Mouse (Mus musculus): ENCODE data around the gene Tmcc3. TPM values are rescaled to one million over a fixed set of nuclear protein-coding genes. Genes with fewer than 3 reads are reported as not detected.
A peak's percentile ranks its signal among the peaks of the same experiment; 100 is the strongest.

Tmcc3 gene
- polyA plus RNA-seq, 1 experiment from 2014 or later = 17.4 TPM

DNA sequence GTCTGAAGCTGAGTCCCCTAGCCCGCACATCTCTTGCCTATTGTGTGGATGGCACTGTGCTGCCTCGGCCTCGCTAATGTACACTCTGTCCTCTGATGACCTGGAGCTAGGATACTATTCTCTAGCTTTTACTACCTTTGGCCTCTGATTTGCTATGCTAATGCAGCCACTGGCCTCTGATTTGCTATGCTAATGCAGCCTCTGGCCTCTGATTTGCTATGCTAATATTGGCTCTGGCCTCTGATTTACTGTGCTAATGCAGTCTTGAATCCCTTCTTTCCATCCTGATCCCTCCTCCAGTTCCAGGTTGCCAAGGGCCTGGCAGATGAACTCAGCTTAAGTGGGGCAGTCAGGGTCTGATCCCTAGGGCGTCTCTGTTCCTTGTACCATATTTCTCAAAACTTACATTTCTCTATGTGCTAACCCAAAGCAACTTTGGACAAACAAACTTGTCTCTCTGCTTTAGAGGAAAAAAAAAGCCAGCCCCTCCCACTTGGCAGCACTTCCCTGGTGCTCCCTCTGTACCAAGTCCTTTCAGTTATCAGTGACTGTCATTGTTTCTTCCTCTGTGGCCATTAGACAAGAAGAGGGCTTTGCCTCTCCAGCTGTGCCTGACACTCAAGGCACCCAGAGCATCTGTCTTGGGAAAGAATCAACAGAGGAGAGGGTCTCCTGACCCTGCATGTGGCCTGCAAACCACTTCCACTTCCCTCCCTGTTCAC, 237.9 kb downstream of the Tmcc3 start:
- ATAC-seq (ENCODE audit: low read depth) (no peak), DNase-seq (ENCODE audit: low spot score) (peak; percentile 55)
- peaks cover 25% of the 10 kb centered on the region for H3K4me1 ChIP-seq (ENCODE audit: control insufficient read depth, insufficient read depth, low read length)
- no peak overlapping the region for H3K9ac ChIP-seq (ENCODE audit: low read depth, low read length)
- no peaks in the 10 kb centered on the region for H3K9me3 ChIP-seq (ENCODE audit: control insufficient read depth, low read length)
- H3K27ac ChIP-seq (replicated peaks; ENCODE audit: low read depth, low read length) = no peak overlapping the region
- no peaks in the 10 kb centered on the region for H3K27me3 ChIP-seq (replicated peaks; ENCODE audit: control insufficient read depth, insufficient read depth, low read length)
- H3K4me2 ChIP-seq (ENCODE audit: low read depth, low read length) = no peak overlapping the region
- WGBS = 64% methylated on average over 4 of the region's 4 CpGs
- no peak overlapping the region for H3K4me3 ChIP-seq (ENCODE audit: low read depth, low read length)
- no peaks in the 10 kb centered on the region for H3K36me3 ChIP-seq (ENCODE audit: control insufficient read depth, insufficient read depth, low read length)

DNA sequence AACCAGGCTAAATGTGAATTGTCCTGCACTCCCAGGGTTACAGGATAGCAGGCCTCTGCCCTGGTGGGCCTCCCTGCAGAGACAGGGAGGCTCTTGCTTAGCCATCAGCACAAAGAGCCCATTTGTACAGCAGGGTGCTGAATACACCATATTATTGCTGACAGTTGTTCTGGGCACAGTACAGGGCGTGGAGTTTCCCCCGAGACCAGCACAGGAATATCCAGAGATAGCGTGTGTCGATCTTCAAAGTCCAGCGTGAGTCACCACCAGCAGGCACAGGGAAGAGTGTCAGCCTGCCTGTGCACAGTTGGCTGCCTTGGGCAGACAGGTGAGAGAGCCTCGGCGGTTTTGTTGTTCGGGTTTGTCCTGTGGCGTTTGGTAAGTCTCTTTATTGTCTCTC, 238.9 kb downstream of the Tmcc3 start:
- ATAC-seq (ENCODE audit: low read depth) (no peak), DNase-seq (ENCODE audit: low spot score) (no peak)
- no peaks in the 10 kb centered on the region for H3K9me3 ChIP-seq (ENCODE audit: control insufficient read depth, low read length)
- 0 out of 2 replicates have a peak overlapping the region, but pooled peaks have one; percentile 10 for H3K9ac ChIP-seq (ENCODE audit: low read depth, low read length)
- H3K27ac ChIP-seq (replicated peaks; ENCODE audit: low read depth, low read length) = no peak overlapping the region; the same call in 1 of the 2 replicates
- no peaks in the 10 kb centered on the region for H3K27me3 ChIP-seq (replicated peaks; ENCODE audit: control insufficient read depth, insufficient read depth, low read length)
- H3K4me1 ChIP-seq (ENCODE audit: control insufficient read depth, insufficient read depth, low read length) = peaks cover 16% of the 10 kb centered on the region
- 61% methylated on average over 9 of the region's 9 CpGs for WGBS
- no peaks in the 10 kb centered on the region for H3K36me3 ChIP-seq (ENCODE audit: control insufficient read depth, insufficient read depth, low read length)
- H3K4me3 ChIP-seq (ENCODE audit: low read depth, low read length) = no peak overlapping the region
- H3K4me2 ChIP-seq (ENCODE audit: low read depth, low read length) = no peak overlapping the region

- ATAC-seq (ENCODE audit: low read depth) = no peak
- DNase-seq (ENCODE audit: low spot score) = no peak
- H3K9ac ChIP-seq (ENCODE audit: low read depth, low read length) = no peak overlapping the region
- no peak overlapping the region for H3K27ac ChIP-seq (replicated peaks; ENCODE audit: low read depth, low read length)
- no peaks in the 10 kb centered on the region for H3K9me3 ChIP-seq (ENCODE audit: control insufficient read depth, low read length)
- peaks cover 12% of the 10 kb centered on the region; the same call in 1 of the 2 replicates for H3K4me1 ChIP-seq (ENCODE audit: control insufficient read depth, insufficient read depth, low read length)
- no peaks in the 10 kb centered on the region for H3K27me3 ChIP-seq (replicated peaks; ENCODE audit: control insufficient read depth, insufficient read depth, low read length)
- no peak overlapping the region for H3K4me3 ChIP-seq (ENCODE audit: low read depth, low read length)
- no peak overlapping the region for H3K4me2 ChIP-seq (ENCODE audit: low read depth, low read length)
- no peaks in the 10 kb centered on the region for H3K36me3 ChIP-seq (ENCODE audit: control insufficient read depth, insufficient read depth, low read length)
- 35% methylated on average over 2 of the region's 2 CpGs for WGBS
Observed at GRCm38 (mm10) chr10:94551065-94551464, 239.3 kb downstream of the Tmcc3 start.

- Histone ChIP-seq H3K27me3 (replicated peaks; ENCODE audit: control insufficient read depth, insufficient read depth, low read length) (no peaks in the 10 kb centered on the region), H3K27ac (replicated peaks; ENCODE audit: low read depth, low read length) (no peak overlapping the region), H3K4me2 (ENCODE audit: low read depth, low read length) (no peak overlapping the region), H3K4me3 (ENCODE audit: low read depth, low read length) (no peak overlapping the region), H3K9me3 (ENCODE audit: control insufficient read depth, low read length) (no peaks in the 10 kb centered on the region), H3K36me3 (ENCODE audit: control insufficient read depth, insufficient read depth, low read length) (no peaks in the 10 kb centered on the region), H3K9ac (ENCODE audit: low read depth, low read length) (no peak overlapping the region), H3K4me1 (ENCODE audit: control insufficient read depth, insufficient read depth, low read length) (peaks cover 9% of the 10 kb centered on the region; the same call in 1 of the 2 replicates)
- no peak for DNase-seq (ENCODE audit: low spot score)
- no peak for ATAC-seq (ENCODE audit: low read depth)
- 81% methylated on average over 6 of the region's 6 CpGs for WGBS
Observed at GRCm38 (mm10) chr10:94551511-94551910, 239.8 kb downstream of the Tmcc3 start.

GRCm38 (mm10) chr10:94551924-94552523, 240.3 kb downstream of the Tmcc3 start:
- Histone ChIP-seq H3K36me3 (ENCODE audit: control insufficient read depth, insufficient read depth, low read length) (no peaks in the 10 kb centered on the region), H3K9me3 (ENCODE audit: control insufficient read depth, low read length) (no peaks in the 10 kb centered on the region), H3K4me2 (ENCODE audit: low read depth, low read length) (no peak overlapping the region), H3K27me3 (replicated peaks; ENCODE audit: control insufficient read depth, insufficient read depth, low read length) (no peaks in the 10 kb centered on the region), H3K27ac (replicated peaks; ENCODE audit: low read depth, low read length) (no peak overlapping the region), H3K4me1 (ENCODE audit: control insufficient read depth, insufficient read depth, low read length) (peaks cover 9% of the 10 kb centered on the region; the same call in 1 of the 2 replicates), H3K4me3 (ENCODE audit: low read depth, low read length) (no peak overlapping the region), H3K9ac (ENCODE audit: low read depth, low read length) (no peak overlapping the region)
- DNase-seq (ENCODE audit: low spot score) = no peak
- ATAC-seq (ENCODE audit: low read depth) = no peak
- 78% methylated on average over 7 of the region's 7 CpGs for WGBS

DNA sequence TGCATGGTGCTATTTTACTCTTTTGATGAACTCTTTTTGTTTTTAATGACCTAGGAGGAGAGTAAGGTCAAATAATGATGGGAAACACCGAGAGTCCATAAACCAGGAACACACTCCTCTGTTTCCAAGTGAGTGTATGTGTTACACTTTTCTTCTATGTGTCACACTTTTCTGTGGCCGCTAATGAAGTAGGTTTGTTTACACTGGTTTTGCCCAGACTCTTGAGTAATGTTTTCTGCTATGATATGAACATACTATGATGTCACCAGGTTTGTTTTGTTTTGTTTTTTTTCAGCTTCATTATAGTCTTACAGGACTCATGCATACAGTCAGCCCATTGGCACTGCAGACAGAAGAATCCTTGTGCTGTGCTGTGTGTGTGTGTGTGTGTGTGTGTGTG, 243.6 kb downstream of the Tmcc3 start:
- Histone ChIP-seq H3K9ac (ENCODE audit: low read depth, low read length) (no peak overlapping the region), H3K9me3 (ENCODE audit: control insufficient read depth, low read length) (no peaks in the 10 kb centered on the region), H3K4me3 (ENCODE audit: low read depth, low read length) (no peak overlapping the region), H3K4me1 (ENCODE audit: control insufficient read depth, insufficient read depth, low read length) (peaks cover 9% of the 10 kb centered on the region; the same call in 1 of the 2 replicates), H3K27me3 (replicated peaks; ENCODE audit: control insufficient read depth, insufficient read depth, low read length) (no peaks in the 10 kb centered on the region), H3K27ac (replicated peaks; ENCODE audit: low read depth, low read length) (no peak overlapping the region), H3K4me2 (ENCODE audit: low read depth, low read length) (no peak overlapping the region), H3K36me3 (ENCODE audit: control insufficient read depth, insufficient read depth, low read length) (no peaks in the 10 kb centered on the region)
- DNase-seq (ENCODE audit: low spot score) (no peak), ATAC-seq (ENCODE audit: low read depth) (no peak)
- 78% methylated on average over 2 of the region's 2 CpGs for WGBS

DNA sequence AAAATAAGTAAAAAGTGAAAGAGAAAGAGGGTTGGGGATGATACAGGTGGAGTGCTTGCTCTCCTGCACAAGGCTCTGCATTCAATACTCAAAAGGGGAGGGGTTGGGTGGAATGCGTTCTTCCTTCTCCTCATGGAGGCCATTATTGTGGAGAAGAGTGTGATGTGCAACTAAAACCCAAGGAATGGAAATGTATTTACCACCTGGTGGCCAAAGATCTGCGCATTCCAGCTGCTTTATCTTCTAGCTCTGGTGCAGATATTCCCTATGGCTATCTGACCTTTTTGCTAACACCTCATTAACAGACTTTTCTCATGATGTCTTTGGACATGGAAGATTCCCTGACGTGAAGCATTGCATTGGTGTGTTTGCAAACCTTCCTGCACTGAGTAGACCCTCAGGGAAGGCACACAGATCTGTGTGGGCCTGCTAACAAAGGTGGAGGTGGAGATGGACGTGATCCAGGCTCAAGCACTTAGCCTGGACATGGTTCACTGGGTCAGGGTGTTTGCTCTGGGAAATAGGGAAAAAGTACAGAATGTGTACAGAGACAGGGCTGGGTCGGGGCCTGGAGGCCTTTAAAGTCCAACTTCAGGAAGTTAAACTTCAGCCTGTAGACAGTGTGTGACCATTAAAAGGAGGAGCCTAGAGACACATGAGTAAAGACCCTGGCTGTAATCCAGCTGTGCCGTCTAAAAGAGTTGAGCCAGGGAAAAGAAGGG, 245.8 kb downstream of the Tmcc3 start:
- Histone ChIP-seq H3K9me3 (ENCODE audit: control insufficient read depth, low read length) (no peaks in the 10 kb centered on the region), H3K4me2 (ENCODE audit: low read depth, low read length) (no peak overlapping the region), H3K36me3 (ENCODE audit: control insufficient read depth, insufficient read depth, low read length) (no peaks in the 10 kb centered on the region), H3K27ac (replicated peaks; ENCODE audit: low read depth, low read length) (no peak overlapping the region), H3K4me3 (ENCODE audit: low read depth, low read length) (no peak overlapping the region), H3K9ac (ENCODE audit: low read depth, low read length) (no peak overlapping the region), H3K27me3 (replicated peaks; ENCODE audit: control insufficient read depth, insufficient read depth, low read length) (no peaks in the 10 kb centered on the region), H3K4me1 (ENCODE audit: control insufficient read depth, insufficient read depth, low read length) (no peaks in the 10 kb centered on the region)
- DNase-seq (ENCODE audit: low spot score) (no peak), ATAC-seq (ENCODE audit: low read depth) (no peak)
- 64% methylated on average over 6 of the region's 6 CpGs for WGBS

- Histone ChIP-seq H3K27ac (replicated peaks; ENCODE audit: low read depth, low read length) (no peak overlapping the region), H3K9me3 (ENCODE audit: control insufficient read depth, low read length) (no peaks in the 10 kb centered on the region), H3K4me3 (ENCODE audit: low read depth, low read length) (no peak overlapping the region), H3K9ac (ENCODE audit: low read depth, low read length) (no peak overlapping the region), H3K4me2 (ENCODE audit: low read depth, low read length) (no peak overlapping the region), H3K36me3 (ENCODE audit: control insufficient read depth, insufficient read depth, low read length) (no peaks in the 10 kb centered on the region), H3K4me1 (ENCODE audit: control insufficient read depth, insufficient read depth, low read length) (no peaks in the 10 kb centered on the region), H3K27me3 (replicated peaks; ENCODE audit: control insufficient read depth, insufficient read depth, low read length) (no peaks in the 10 kb centered on the region)
- 80% methylated on average over 7 of the region's 7 CpGs for WGBS
- DNase-seq (ENCODE audit: low spot score) (no peak), ATAC-seq (ENCODE audit: low read depth) (no peak)
Observed at GRCm38 (mm10) chr10:94558826-94559225, 247.1 kb downstream of the Tmcc3 start.
